Mouse (Mus musculus) layer of hippocampus, adult 11-12 months (tissue): ENCODE data around the gene Dhrs11.
A peak's percentile ranks its signal among the peaks of the same experiment; 100 is the strongest.
"Not testable (repeated sequence)": the region's sequence is repeated elsewhere in the genome, so short reads cannot be mapped to it uniquely, and the experiment has no call there.

ENCODE experiments used
- DNase-seq: peaks from one replicate; pipeline ENCODE4 v3.0.0; 2022; ENCODE audit warnings: low spot score

The Dhrs11 gene

GRCm38 (mm10) chr11:84828516-84829399 is at the start of gene Dhrs11:
Gene Dhrs11 (minus strand): TSS chr11:84828994.
- peak; percentile 89 for DNase-seq

GRCm38 (mm10) chr11:84876020-84876419 is 47.2 kb upstream of the Dhrs11 start:
- DNase-seq, result not testable (repeated sequence)

- no peak for DNase-seq
Measured at GRCm38 (mm10) chr11:84873042-84873833, 44.4 kb upstream of the Dhrs11 start.

- DNase-seq, result no peak
Measured at GRCm38 (mm10) chr11:84871548-84872069, 42.8 kb upstream of the Dhrs11 start.

GRCm38 (mm10) chr11:84871046-84871445 is 42.3 kb upstream of the Dhrs11 start:
- no peak for DNase-seq

GRCm38 (mm10) chr11:84870337-84871043 is 41.7 kb upstream of the Dhrs11 start, which contains the start of gene Ggnbp2:
Gene Ggnbp2 (minus strand): TSS chr11:84870817.
- peak; percentile 91 for DNase-seq

GRCm38 (mm10) chr11:84869537-84870232 is 40.9 kb upstream of the Dhrs11 start:
- peak; percentile 94 for DNase-seq

- DNase-seq, result no peak
Measured at GRCm38 (mm10) chr11:84868786-84869259, 40.0 kb upstream of the Dhrs11 start.

- no peak for DNase-seq
Measured at GRCm38 (mm10) chr11:84867586-84867985, 38.8 kb upstream of the Dhrs11 start.

- no peak for DNase-seq
Measured at GRCm38 (mm10) chr11:84865268-84865667, 36.5 kb upstream of the Dhrs11 start.

GRCm38 (mm10) chr11:84855285-84855684 is 26.5 kb upstream of the Dhrs11 start:
- no peak for DNase-seq

- no peak for DNase-seq
Measured at GRCm38 (mm10) chr11:84847475-84848090, 18.8 kb upstream of the Dhrs11 start.

GRCm38 (mm10) chr11:84846741-84847474 is 18.1 kb upstream of the Dhrs11 start:
- no peak for DNase-seq

GRCm38 (mm10) chr11:84839330-84839729 is 10.5 kb upstream of the Dhrs11 start:
- DNase-seq, result no peak

GRCm38 (mm10) chr11:84829495-84829894 is 701 bp upstream of the Dhrs11 start:
- not testable (repeated sequence) for DNase-seq

- DNase-seq, result no peak
Measured at GRCm38 (mm10) chr11:84827901-84828503, 792 bp downstream of the Dhrs11 start.

- no peak for DNase-seq
Measured at GRCm38 (mm10) chr11:84827492-84827891, 1.3 kb downstream of the Dhrs11 start.

- DNase-seq, result peak; percentile 49
Measured at GRCm38 (mm10) chr11:84826185-84826584, 2.6 kb downstream of the Dhrs11 start.

GRCm38 (mm10) chr11:84825261-84825807 is 3.5 kb downstream of the Dhrs11 start:
- DNase-seq, result no peak
